Mouse (Mus musculus) C2C12 (cell line): ENCODE data around the gene Tomm34.

ENCODE experiments used
- CTCF ChIP-seq: IDR thresholded peaks from one replicate; pipeline ENCODE4 v1.5.1; 2011; ENCODE audit not compliant: control insufficient read depth, insufficient read depth, insufficient read length
- MYOD1 ChIP-seq: IDR thresholded peaks from one replicate; pipeline ENCODE4 v1.6.1; 2011; ENCODE audit warnings: low read depth; ENCODE audit not compliant: control insufficient read depth, insufficient read length

DNA sequence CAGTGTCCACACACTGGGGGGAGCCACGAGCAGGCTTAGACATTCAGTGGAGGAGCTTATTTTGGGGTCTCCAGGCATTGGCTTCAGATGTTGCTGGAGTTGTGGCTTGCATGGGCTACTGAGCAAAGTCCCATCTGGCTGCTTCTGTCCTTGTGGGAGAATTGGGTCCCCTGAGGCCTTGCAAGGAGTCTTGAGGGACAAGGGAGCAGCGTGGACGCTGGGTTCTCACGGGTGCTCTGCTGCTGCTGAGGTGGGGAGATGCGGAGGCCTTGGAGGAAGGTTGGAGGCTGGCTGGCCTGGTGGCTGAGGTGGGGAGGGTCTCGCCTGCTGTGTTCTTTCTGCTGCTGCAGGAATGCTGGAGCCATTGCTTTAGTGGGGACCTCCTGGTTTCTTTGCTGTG is 43.1 kb upstream of the Tomm34 start:
- no peak for TF ChIP-seq CTCF
- TF ChIP-seq MYOD1 = no peak
